Mouse (Mus musculus) neural tube, embryonic 14.5 days (tissue): Measurements from ENCODE around the gene Sycp2l. TPM values are rescaled to one million over a fixed set of nuclear protein-coding genes. Genes with fewer than 3 reads are reported as not detected.

Source experiments
- ATAC-seq: fragments of 200-750 bp; cut with Nextera tagmentation; 2 replicates; pipeline ENCODE4 v1.8.0; 2017; ENCODE audit warnings: low read depth, mild to moderate bottlenecking, moderate TSS enrichment, moderate library complexity
- H3K27ac ChIP-seq: fragments of 300-500 bp; sonication (generic); 2 replicates; pipeline ENCODE4 v1.5.1; 2014; ENCODE audit warnings: low read depth, mild to moderate bottlenecking, control low read depth, low read length, moderate library complexity, mixed read lengths
- H3K27me3 ChIP-seq: fragments of 300-500 bp; sonication (generic); 2 replicates; pipeline ENCODE4 v1.6.1; 2014; ENCODE audit warnings: low read length; ENCODE audit not compliant: control insufficient read depth, insufficient read depth
- H3K36me3 ChIP-seq: fragments of 300-500 bp; sonication (generic); 2 replicates; pipeline ENCODE4 v1.6.1; 2014; ENCODE audit warnings: low read length, mixed read lengths; ENCODE audit not compliant: control insufficient read depth, insufficient read depth
- H3K4me1 ChIP-seq: fragments of 300-500 bp; sonication (generic); 2 replicates; pipeline ENCODE4 v1.6.1; 2014; ENCODE audit warnings: low read length; ENCODE audit not compliant: control insufficient read depth, insufficient read depth
- H3K4me2 ChIP-seq: fragments of 300-500 bp; sonication (generic); 2 replicates; pipeline ENCODE4 v1.6.1; 2014; ENCODE audit warnings: mild to moderate bottlenecking, low read depth, low read length, control low read depth
- H3K4me3 ChIP-seq: fragments of 300-500 bp; sonication (generic); 2 replicates; pipeline ENCODE4 v1.5.1; 2014; ENCODE audit warnings: low read depth, low read length, control low read depth, mixed read lengths
- H3K9ac ChIP-seq: fragments of 300-500 bp; sonication (generic); replicated peaks from 2 replicates; pipeline ENCODE4 v1.6.1; 2014; ENCODE audit warnings: low read depth, mild to moderate bottlenecking, control low read depth, low read length, mixed read lengths
- H3K9me3 ChIP-seq: fragments of 300-500 bp; sonication (generic); 2 replicates; pipeline ENCODE4 v1.6.1; 2016; ENCODE audit warnings: low read length; ENCODE audit not compliant: control insufficient read depth
- WGBS: fragments of 180-500 bp; shearing (Covaris S2); extraction: QIAGEN DNeasy Blood & Tissue Kit; methylation state at CpG from one replicate; pipeline ENCODE4 v1.1.7; 2014; 5-methylcytosine and 5-hydroxymethylcytosine counted together
- polyA plus RNA-seq: library from polyadenylated mRNA; unstranded; fragments of >200 nt; fragmentation: Nextera tagmentation; extraction: Ambion mirVana; gene quantifications from 2 replicates; pipeline ENCODE4 v1.2.1, GENCODE M21; 2014

Sycp2l gene
- polyA plus RNA-seq, 1 experiment from 2014 or later, result not detected

DNA sequence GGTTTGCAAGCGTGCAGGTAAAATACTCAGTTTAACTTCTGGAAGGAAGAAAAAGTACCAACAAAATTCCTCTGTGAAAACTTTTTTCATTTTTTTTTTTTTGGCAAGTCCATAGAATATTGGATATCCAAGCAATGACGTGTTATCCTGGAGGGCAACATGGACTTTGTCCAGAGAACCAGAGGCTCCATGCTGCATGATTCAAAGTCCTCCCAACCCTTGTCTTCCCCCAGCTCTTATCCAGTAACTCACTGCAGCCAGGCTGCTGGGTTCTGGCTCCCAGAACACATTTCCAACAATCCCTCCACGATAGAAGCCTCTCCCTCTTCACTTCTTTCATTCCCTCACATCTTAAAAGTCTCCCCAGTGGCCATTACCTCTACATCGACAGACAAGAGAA lies 97.2 kb downstream of the Sycp2l start:
- H3K9ac ChIP-seq, result no peak overlapping the region
- WGBS, result 73% methylated on average over 4 of the region's 4 CpGs
- no peak for ATAC-seq
- no peak overlapping the region for H3K4me3 ChIP-seq
- H3K27ac ChIP-seq, result no peak overlapping the region
- H3K4me1 ChIP-seq, result no peaks in the 10 kb centered on the region
- no peaks in the 10 kb centered on the region for H3K9me3 ChIP-seq
- no peak overlapping the region for H3K4me2 ChIP-seq
- no peaks in the 10 kb centered on the region for H3K36me3 ChIP-seq
- no peaks in the 10 kb centered on the region for H3K27me3 ChIP-seq

DNA sequence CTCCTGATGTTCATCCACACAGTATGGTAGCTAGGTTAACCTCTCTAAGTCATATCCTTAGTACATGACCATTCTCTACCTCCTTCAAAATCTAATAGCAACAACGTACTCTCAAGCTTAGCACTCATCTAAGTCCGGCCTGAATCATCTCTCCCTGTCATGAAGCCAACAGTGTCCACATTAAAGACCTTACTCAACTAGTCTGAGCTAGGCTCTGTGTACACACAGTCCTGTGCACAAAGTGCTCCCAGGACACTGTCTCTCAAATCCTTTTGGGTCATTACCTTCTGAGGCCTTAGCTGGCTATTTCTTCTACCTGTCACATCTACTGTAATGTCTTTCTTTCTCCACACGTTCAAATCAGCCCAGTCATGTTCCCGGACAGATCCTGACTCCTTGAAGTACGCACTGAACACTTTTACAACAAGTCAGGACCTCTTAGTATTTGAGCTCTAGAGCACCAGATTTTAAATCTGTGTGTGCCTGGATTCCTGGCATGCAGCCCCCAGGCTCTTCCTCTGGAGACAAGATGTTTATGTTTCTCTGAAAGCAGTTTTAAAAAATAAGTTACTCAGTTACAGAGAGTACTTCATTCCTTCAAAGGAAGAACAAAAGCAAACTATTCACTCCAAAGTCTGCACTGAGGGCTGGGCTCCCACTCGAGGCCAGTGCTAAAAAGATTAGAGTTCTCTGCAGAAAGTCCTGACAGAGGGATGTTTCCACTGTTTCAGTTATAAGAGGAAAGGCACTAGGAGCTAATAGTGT lies 98.6 kb downstream of the Sycp2l start:
- Histone ChIP-seq H3K36me3 (no peaks in the 10 kb centered on the region), H3K9me3 (no peaks in the 10 kb centered on the region), H3K27ac (no peak overlapping the region), H3K4me1 (no peaks in the 10 kb centered on the region), H3K9ac (no peak overlapping the region), H3K27me3 (no peaks in the 10 kb centered on the region), H3K4me3 (no peak overlapping the region), H3K4me2 (no peak overlapping the region)
- no peak for ATAC-seq
- 76% methylated on average over 6 of the region's 6 CpGs for WGBS

DNA sequence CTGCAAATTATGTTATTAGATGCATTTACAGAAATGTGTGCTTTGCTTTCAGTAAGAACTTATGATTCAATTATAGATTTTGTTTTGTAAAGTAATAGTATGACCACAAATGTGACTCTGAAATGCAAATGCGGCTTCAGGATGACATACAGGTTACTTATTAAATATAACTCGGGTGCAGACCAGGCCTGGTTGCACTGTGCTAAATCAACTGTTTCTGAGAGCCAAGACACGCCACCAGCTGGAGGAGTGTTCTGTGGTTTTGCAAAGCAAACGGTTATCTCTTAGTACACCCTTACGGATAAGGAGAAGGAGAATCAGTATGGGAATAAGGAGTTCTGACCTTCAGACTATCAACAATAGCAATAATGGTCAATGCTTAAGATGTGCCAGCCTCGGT lies 101.6 kb downstream of the Sycp2l start:
- Histone ChIP-seq H3K27ac (no peak overlapping the region), H3K4me3 (no peak overlapping the region), H3K9me3 (no peaks in the 10 kb centered on the region), H3K27me3 (no peaks in the 10 kb centered on the region), H3K9ac (no peak overlapping the region), H3K36me3 (no peaks in the 10 kb centered on the region), H3K4me1 (peaks cover 4% of the 10 kb centered on the region; the same call in 1 of the 2 replicates), H3K4me2 (no peak overlapping the region)
- 91% methylated on average over 6 of the region's 6 CpGs for WGBS
- ATAC-seq, result no peak

DNA sequence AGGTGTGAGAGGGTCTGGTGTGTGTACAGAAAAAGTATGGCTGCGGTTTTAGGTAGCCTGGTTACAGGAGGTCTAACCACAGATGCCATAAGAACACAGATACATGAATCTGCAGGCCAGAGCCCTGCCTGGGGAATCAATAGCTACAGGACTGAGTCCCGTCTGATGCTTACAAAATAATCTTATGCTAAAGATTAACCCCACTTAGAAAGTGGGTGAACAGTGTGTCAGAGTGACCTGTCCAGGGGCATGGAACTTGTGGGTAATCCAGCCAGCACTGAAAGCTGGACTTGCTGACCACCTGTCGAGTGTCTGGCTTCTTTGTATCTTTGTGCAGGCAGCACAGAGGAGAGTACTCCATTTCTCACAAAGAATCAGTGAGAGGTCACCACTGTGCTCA lies 102.1 kb downstream of the Sycp2l start:
- Histone ChIP-seq H3K36me3 (no peaks in the 10 kb centered on the region), H3K27me3 (no peaks in the 10 kb centered on the region), H3K4me2 (no peak overlapping the region), H3K4me1 (peaks cover 4% of the 10 kb centered on the region; the same call in 1 of the 2 replicates), H3K4me3 (no peak overlapping the region), H3K27ac (no peak overlapping the region), H3K9ac (no peak overlapping the region), H3K9me3 (no peaks in the 10 kb centered on the region)
- WGBS, result 78% methylated on average over 3 of the region's 3 CpGs
- ATAC-seq, result no peak

DNA sequence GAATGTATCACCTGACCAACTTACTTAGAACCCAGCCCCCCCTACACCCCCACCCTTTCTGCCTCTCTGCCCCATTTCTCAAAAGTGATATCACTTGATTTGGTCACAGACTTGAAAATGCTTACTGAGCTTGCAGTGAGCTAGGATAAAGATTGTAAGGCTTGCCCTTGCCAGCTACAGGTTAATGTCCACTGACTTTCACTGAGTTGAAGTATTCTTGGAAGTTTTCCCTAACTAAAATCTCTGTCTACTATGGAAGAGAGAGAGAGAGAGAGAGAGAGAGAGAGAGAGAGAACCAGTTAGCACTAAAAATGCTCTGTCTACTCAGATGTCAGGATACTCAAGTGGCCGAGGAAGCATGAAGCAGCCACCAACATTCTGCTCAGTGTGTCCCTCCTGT lies 104.9 kb downstream of the Sycp2l start:
- Histone ChIP-seq H3K4me2 (peak overlapping the region; percentile 42), H3K9me3 (0 out of 2 replicates have a peak, but pooled peaks cover 3% of the 10 kb centered on the region), H3K36me3 (no peaks in the 10 kb centered on the region), H3K4me1 (peaks cover 4% of the 10 kb centered on the region; the same call in 1 of the 2 replicates), H3K9ac (no peak overlapping the region), H3K4me3 (peak overlapping the region; percentile 64), H3K27me3 (no peaks in the 10 kb centered on the region), H3K27ac (no peak overlapping the region)
- WGBS, result 32% methylated on average over 1 of the region's 1 CpGs
- no peak for ATAC-seq

DNA sequence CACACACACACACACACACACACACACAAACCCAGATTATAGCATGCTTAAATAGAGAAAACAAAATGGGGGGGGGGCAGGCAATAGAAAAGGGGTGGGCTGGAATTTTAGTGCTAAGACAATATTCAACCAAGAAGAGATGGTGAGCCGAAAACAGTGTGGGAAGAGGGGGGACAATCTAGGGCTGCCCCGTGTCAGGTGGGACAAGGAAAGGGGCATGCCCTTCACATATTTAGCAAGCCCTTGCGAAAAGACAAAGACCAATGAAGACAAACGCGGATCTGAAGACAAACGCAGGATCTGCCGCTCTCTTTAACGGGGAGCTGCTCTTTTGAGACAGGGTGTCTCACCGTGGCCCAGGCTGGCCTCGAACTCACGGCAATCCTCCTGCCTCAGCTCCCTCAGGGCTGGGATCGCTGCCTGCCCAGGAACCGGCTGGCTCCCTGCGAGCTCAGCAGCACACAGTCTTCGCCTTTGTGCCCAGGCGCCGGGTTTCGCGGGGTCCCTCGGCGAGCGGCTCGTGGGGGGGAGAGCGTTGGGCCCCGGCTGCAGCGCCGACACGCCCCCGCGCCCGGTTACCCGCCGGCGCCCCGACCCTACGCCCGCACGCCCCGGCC lies 105.7 kb downstream of the Sycp2l start:
- Histone ChIP-seq H3K9me3 (0 out of 2 replicates have a peak, but pooled peaks cover 3% of the 10 kb centered on the region), H3K4me1 (peaks cover 4% of the 10 kb centered on the region; the same call in 1 of the 2 replicates), H3K27ac (peak overlapping the region; percentile 68), H3K4me3 (peak overlapping the region; percentile 64), H3K9ac (peak overlapping the region; percentile 78), H3K36me3 (no peaks in the 10 kb centered on the region), H3K4me2 (peak overlapping the region; percentile 42), H3K27me3 (no peaks in the 10 kb centered on the region)
- ATAC-seq, result peak; percentile 89
- 2% methylated on average over 37 of the region's 39 CpGs for WGBS

DNA sequence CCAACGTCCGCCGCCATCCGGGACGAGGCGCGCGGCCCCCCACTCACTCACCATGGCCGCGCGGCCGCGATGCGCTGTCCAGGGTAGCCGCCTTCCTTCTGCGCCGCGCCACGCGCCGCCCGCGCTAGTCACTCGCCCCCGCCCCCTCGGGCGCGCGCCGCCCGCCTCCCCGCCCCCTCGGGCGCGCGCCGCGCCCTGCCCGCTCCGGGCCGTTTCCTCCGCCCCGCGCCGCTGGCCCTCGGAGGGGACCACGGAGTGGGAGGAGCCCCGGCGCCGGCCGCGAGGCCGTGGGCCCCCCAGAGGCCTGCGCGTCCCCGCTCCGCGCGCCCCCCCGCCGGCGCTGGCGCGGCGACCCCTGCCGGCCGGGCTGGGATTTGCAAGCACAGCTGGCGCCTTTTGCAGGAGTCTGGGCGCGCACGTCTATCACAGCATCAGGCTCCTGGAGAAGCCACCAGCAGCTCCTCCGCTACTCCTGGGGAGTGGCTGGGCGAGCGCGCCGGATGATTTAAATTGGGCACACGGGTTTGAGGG lies 106.3 kb downstream of the Sycp2l start, which contains the start of gene Elovl2:
Gene Elovl2, minus strand, starts transcription at position 102 of the 531 bp plus-strand sequence.
- peak within 1 kb of the TSS; percentile 68 for H3K27ac ChIP-seq
- 0 out of 2 replicates have a peak, but pooled peaks cover 3% of the 10 kb centered on the region for H3K9me3 ChIP-seq
- no peaks in the 10 kb centered on the region for H3K36me3 ChIP-seq
- no peaks in the 10 kb centered on the region for H3K27me3 ChIP-seq
- H3K9ac ChIP-seq, result peak within 1 kb of the TSS; percentile 78
- 2% methylated on average over 56 of the region's 77 CpGs for WGBS
- H3K4me1 ChIP-seq, result peaks cover 4% of the 10 kb centered on the region; the same call in 1 of the 2 replicates
- ATAC-seq, result peak; percentile 96
- peak within 1 kb of the TSS; percentile 42 for H3K4me2 ChIP-seq
- peak within 1 kb of the TSS; percentile 64 for H3K4me3 ChIP-seq
